Mouse (Mus musculus) left cerebral cortex, adult 2 months (tissue): ENCODE results near the gene Gm2115. TPM values are rescaled to one million over a fixed set of nuclear protein-coding genes. Genes with fewer than 3 reads are reported as not detected.

Experiments used
- DNase-seq, 2 experiments: peaks; one replicate each; pipeline ENCODE4 v3.0.0; 2021 to 2022; ENCODE audit warnings: low spot score in 2 of 2, mixed read lengths in 1 of 2; ENCODE audit errors: extremely low spot score in 1 of 2
- H3K27ac ChIP-seq: fragments of 200-600 bp; 2 replicates; pipeline ENCODE4 v1.8.1; 2022
- H3K4me3 ChIP-seq: fragments of 200-600 bp; 2 replicates; pipeline ENCODE4 v1.8.1; 2022
- CTCF ChIP-seq: fragments of 200-600 bp; IDR thresholded peaks from 2 replicates; pipeline ENCODE4 v1.8.1; 2022; ENCODE audit warnings: antibody characterized with exemption, mild to moderate bottlenecking, moderate library complexity
- intact Hi-C: fragments of 180-260 bp; cut with DNase I; formaldehyde crosslinking; loops from one replicate; pipeline ENCODE4 v1.15.1; 2025
- total RNA-seq, 2 experiments: library from RNA; stranded (reverse); gene quantifications; 2 replicates each; pipeline ENCODE4 v1.2.3; 2021

The Gm2115 gene
- total RNA-seq, 2 experiments from 2014 or later, result 5.0 to 5.1 TPM

DNA sequence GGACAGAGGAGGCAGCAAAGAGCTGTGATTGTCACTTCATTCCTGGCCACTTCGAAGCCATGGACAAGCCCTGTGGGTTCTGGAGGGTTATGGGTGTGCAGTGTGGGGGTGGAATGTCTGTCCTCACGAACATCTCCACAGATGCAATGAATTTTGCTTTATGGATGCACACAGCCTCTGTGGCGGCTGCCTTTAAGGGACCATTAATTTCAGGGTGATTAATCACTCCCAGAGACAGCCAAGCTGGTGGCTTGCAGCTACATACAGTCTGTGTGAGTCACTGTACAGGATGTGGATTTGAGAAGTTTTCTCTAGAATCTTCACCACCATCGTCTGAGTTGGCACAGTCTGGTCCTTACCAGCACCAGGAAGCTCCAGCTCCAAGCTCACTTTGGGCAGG is 17.9 kb downstream of the Gm2115 start:
- no peak overlapping the region for H3K4me3 ChIP-seq
- no peak overlapping the region for H3K27ac ChIP-seq
- no peak for DNase-seq
- TF ChIP-seq CTCF, result no peak
- intact Hi-C loops, result no loop called here

DNA sequence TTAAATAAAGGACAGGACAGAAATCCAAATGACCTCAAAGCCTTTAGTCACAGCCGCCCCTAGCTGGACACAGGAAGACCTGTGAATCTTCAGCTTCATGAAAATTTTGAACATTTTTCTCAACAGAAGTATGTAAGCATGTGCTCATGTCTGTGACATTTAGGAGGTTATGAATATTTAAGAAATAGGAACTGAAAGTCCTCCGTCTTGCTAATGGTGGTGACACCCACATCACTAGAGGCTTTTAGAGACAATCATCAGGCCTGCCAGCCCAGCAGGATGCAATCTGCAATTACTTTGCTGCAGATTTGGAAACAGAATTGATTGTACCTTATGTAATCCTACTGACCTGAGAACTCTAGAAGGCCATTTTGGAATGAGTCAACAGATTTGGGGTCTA is 22.7 kb downstream of the Gm2115 start:
- Histone ChIP-seq H3K4me3 (no peak overlapping the region), H3K27ac (no peak overlapping the region)
- peak in 1 of 2 experiments; percentile 2 for DNase-seq
- TF ChIP-seq CTCF, result no peak
- intact Hi-C loops, result no loop called here

DNA sequence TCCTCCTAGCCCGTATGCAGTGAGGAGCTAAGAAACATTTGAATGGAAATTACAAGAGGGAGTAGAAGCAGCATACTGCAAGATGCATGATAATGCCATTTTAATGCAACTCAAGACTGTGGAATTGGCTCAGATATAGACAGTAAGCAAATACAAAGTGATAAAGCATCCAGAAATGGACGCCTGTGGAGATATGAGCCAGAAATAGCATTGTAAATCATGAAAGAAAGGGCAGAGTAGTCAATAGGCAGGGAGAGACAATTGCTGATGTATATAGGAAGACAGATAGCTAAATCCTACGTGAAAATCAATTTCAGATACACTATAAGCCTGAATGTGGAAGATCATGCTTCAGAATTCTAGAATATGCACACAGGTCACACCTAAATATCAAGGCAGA is 26.5 kb downstream of the Gm2115 start:
- intact Hi-C loops, result no loop called here
- no peak for DNase-seq
- H3K27ac ChIP-seq, result no peak overlapping the region
- no peak for TF ChIP-seq CTCF
- H3K4me3 ChIP-seq, result no peak overlapping the region

DNA sequence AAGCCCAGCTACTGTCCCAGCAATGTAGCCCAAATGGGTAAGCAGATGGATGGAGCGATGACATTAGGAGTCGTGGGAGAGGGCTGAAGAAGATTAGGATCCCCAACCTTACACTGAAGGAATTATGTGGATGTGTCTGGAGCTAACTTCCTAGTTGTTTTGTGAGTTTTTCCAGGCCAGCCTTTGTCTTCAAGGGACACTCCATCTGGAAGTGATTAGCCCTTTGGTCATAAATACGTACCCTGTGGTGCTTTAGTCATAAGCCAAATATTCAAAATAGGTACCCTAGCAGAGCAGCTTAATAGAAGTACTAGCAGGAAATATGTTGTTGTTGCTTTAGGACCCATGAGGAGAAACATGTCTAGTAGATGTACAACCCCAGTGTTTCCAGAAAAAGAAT is 28.6 kb downstream of the Gm2115 start:
- peak in 1 of 2 experiments; percentile 1 for DNase-seq
- no peak for TF ChIP-seq CTCF
- intact Hi-C loops, result no loop called here
- no peak overlapping the region for H3K27ac ChIP-seq
- H3K4me3 ChIP-seq, result no peak overlapping the region

DNA sequence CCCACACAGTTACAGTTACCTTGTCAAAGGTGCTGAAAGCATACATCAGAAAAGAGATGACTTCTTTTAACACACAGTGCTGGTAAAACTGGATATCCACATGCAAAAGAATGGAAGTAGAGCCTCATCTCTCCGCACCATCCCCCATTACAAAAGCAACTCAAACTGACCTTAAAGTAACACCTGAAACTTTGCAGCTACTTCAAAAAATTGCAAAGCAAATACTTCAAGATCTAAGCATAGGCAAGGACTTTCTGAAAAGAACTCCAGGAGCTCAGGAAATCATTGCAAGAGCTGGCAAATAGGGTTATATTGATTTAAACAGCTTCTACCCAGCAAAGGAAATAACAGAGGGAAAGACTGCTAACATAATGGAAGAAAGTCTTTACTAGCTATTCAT is 31.7 kb downstream of the Gm2115 start:
- TF ChIP-seq CTCF, result no peak
- no peak for DNase-seq
- H3K27ac ChIP-seq, result no peak overlapping the region
- intact Hi-C loops, result no loop called here
- no peak overlapping the region for H3K4me3 ChIP-seq

DNA sequence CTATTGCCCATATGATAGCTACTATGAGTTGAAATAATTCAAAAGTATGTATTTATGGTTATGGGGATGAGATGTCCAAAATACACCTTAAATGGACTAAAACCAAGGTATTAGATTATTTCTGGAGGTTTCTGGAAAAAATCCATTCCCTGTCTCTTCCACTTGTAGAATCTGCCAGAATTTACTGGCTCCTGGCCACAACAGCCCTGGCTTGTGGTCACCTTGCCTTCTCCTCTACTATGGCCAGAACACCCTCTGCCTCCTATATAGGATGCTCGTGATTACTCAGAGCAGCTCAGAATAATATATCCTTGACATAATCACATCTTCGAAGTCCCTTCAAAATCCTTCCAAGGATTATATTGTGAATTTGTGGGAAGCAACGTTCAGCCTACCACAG is 35.5 kb downstream of the Gm2115 start:
- no peak overlapping the region for H3K27ac ChIP-seq
- no peak for DNase-seq
- H3K4me3 ChIP-seq, result no peak overlapping the region
- no peak for TF ChIP-seq CTCF
- intact Hi-C loops, result no loop called here

DNA sequence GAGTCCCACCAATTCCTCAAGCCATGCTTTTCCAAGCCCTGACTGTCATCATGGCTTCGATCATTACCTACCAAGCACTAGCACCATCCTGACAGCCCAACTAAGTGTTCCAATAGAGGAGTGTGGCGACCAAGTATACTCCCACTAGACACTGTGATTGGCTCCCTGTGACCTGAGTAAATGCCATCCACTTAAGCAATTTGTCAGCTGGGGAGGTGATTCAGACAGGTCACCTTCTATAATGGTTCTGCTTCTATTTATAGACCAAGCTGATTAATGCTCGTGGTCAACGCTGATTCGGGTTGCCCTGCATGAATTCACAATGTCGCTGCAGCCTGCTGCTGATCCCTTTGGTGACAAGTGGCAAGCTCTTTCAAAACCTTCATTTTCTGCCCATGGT is 37.4 kb downstream of the Gm2115 start:
- TF ChIP-seq CTCF, result no peak
- Histone ChIP-seq H3K4me3 (no peak overlapping the region), H3K27ac (no peak overlapping the region)
- intact Hi-C loops, result no loop called here
- peak in 1 of 2 experiments; percentile 4 for DNase-seq

DNA sequence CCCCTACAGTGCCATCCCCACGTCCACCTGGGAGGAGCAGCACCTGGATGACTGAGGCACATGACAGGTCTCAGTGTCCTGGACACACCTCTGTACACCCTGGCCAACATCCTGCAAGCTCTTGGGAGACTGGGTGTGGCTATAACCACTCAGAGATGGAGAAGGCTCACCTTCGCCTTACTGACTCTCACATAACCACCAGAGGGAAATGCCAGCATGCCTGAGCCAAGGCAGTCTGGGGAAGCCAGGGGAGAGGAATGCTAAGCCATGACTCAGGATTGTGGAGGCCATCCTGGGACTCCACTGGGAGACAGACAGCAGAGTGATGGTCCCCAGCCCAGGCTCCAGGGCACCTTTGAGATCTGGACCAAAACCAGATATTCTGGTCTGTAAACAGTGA is 48.3 kb downstream of the Gm2115 start:
- Histone ChIP-seq H3K27ac (no peak overlapping the region), H3K4me3 (no peak overlapping the region)
- no peak for DNase-seq
- intact Hi-C loops, result loop anchor here (5.0 kb wide), 1 partner anchor 130 kb away; no protein-coding TSS in a partner anchor
- TF ChIP-seq CTCF, result no peak

DNA sequence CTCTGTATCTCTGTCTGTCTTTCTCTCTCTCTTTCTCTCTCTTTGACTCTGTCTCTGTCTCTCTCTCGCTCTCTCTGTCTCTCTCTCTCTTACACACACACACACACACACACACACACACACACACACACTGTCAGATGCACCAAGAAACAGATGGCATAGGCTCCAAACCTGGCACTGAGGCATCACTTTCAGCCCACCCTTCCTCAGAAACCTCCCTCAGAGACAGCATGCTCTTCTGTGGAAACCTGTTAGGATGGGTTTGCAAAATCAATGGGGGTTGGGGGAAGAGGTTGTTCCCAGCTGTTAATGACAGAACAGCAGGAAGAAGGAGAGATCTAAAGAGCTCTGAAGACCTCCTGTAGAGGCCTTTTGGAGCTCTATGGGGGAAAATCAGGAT is 50.1 kb downstream of the Gm2115 start:
- H3K27ac ChIP-seq, result peak overlapping the region; percentile 48
- peak in 1 of 2 experiments; percentile 40 for DNase-seq
- no peak for TF ChIP-seq CTCF

DNA sequence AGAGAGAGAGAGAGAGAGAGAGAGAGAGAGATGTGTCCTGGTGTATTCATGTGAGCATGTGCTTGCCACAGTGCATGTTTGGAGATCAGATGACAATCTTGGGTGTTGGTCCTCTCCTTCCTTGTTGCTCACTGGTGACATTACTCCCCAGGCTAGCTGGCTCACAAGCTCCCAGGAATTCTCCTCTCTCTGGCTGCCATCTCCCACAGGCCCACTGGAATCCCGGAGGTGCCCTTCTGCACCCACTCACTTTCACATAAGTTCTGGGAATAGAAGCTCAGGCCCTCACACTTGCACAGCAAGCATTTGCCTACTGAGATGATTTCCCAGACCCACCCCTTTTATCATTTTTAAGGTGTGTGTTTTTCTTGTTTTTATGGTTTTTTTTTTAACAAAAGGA is 51.0 kb downstream of the Gm2115 start:
- no peak for TF ChIP-seq CTCF
- Histone ChIP-seq H3K4me3 (no peak overlapping the region), H3K27ac (no peak overlapping the region; the same call in 1 of the 2 replicates)
- intact Hi-C loops, result loop anchor here (5.0 kb wide), 1 partner anchor 132 kb away; no protein-coding TSS in a partner anchor
- DNase-seq, result peak in 1 of 2 experiments; percentile 20

More for the DNA sequence above, 50.1 kb downstream of the Gm2115 start:
- no peak overlapping the region for H3K4me3 ChIP-seq
- intact Hi-C loops, result loop anchor here (5.0 kb wide), 1 partner anchor 132 kb away; no protein-coding TSS in a partner anchor

DNA sequence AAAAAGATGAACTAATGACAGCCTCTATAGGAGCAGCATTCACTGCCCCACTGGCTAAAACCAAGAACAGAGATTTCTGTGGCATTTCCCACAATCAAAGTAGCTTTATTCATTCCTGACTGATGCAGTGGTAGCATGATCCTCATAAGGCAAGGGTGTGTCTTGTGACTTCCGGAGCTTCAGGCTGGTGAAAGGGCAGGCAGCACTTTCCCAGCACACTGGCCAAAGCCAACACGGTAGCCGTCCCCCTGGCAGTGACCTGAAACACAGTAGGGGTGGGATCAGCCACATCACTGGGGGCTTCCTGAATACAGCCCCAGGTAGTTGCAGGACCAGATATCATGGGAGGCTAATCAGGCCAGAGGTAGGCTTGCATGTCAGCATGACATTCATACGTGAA is 56.3 kb downstream of the Gm2115 start:
- peak in 1 of 2 experiments; percentile 6 for DNase-seq
- TF ChIP-seq CTCF, result no peak
- no peak overlapping the region for H3K27ac ChIP-seq
- intact Hi-C loops, result no loop called here
- no peak overlapping the region for H3K4me3 ChIP-seq

DNA sequence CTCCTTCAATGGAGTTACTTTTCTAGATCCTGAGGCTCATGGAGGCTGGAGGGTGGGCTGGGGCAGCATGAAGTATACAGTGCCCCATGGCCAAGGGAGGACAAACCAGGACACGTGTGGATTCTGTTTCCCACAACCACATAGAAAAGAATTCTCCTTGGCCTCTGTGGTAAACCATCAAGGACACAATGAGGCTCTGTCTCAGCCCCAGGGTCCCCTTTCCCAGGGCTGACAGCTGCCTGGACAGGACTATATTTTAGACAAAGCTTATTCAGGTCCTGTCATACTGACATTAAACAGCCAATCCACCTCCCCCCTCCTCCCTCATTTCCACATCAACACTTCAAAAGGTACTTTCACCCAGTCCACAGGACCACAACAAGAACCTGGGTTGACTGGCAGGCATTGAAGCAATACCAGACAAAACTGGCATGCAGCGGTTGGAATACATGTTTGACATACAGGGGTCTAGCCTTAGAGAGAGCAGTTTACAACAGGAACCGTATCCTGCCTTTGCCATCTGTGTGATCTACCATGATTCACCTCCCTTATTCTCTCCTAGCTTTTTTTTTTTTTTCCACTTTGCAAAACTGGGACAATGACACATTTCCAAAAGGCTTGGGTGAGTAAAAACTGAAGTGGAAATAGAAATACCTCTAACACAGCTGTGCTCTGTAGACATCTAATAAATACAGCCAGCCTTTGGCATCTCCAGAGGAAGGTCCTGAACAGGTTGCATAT is 57.8 kb downstream of the Gm2115 start:
- intact Hi-C loops, result no loop called here
- TF ChIP-seq CTCF, result no peak
- Histone ChIP-seq H3K27ac (peak overlapping the region; percentile 40; the same call in 1 of the 2 replicates), H3K4me3 (no peak overlapping the region)
- peak in 1 of 2 experiments; percentile 3 for DNase-seq
